Mouse (Mus musculus) MEL (cell line): Measurements from ENCODE around the gene Tas2r143. TPM values are rescaled to one million over a fixed set of nuclear protein-coding genes. Genes with fewer than 3 reads are reported as not detected.

ENCODE experiments used
- DNase-seq: peaks from one replicate; pipeline ENCODE4 v3.0.0; 2011; ENCODE audit warnings: low read depth, low spot score
- H3K27ac ChIP-seq: 2 replicates; pipeline ENCODE4 v1.5.1; 2012; ENCODE audit warnings: low read depth, mild to moderate bottlenecking, control low read depth, low read length, moderate library complexity; ENCODE audit not compliant: control insufficient read depth
- H3K27me3 ChIP-seq, 2 experiments: fragments of 150-350 bp in 1 of 2; sonication (generic) in 1 of 2; 2 replicates each; pipeline ENCODE4 v1.6.1; 2012; ENCODE audit warnings: low read length in 2 of 2, mild to moderate bottlenecking in 2 of 2, improper control_type of control experiment in 1 of 2, moderate library complexity in 1 of 2; ENCODE audit not compliant: insufficient read depth in 2 of 2, control insufficient read depth in 1 of 2
- H3K36me3 ChIP-seq, 2 experiments: 2 replicates each; pipeline ENCODE4 v1.6.1; 2012 to 2014; ENCODE audit warnings: low read length in 2 of 2, improper control_type of control experiment in 1 of 2, inconsistent platforms in 1 of 2, mild to moderate bottlenecking in 1 of 2; ENCODE audit not compliant: insufficient read depth in 2 of 2, control insufficient read depth in 1 of 2
- H3K4me1 ChIP-seq, 2 experiments: fragments of 150-350 bp in 1 of 2; sonication (generic) in 1 of 2; 2 replicates each; pipeline ENCODE4 v1.6.1; 2012; ENCODE audit warnings: low read length in 2 of 2, improper control_type of control experiment in 1 of 2, mild to moderate bottlenecking in 1 of 2; ENCODE audit not compliant: insufficient read depth in 2 of 2, control insufficient read depth in 1 of 2
- H3K4me3 ChIP-seq, 2 experiments: fragments of 150-350 bp in 1 of 2; sonication (generic) in 1 of 2; 2 replicates each; pipeline ENCODE4 v1.5.1; 2012; ENCODE audit warnings: low read depth in 2 of 2, low read length in 2 of 2, mild to moderate bottlenecking in 2 of 2, moderate library complexity in 2 of 2, control low read depth in 1 of 2, improper control_type of control experiment in 1 of 2; ENCODE audit not compliant: control insufficient read depth in 1 of 2, insufficient read depth in 1 of 2
- H3K79me2 ChIP-seq: 2 replicates; pipeline ENCODE4 v1.6.1; 2012; ENCODE audit warnings: mild to moderate bottlenecking, low read length, moderate library complexity; ENCODE audit not compliant: control insufficient read depth, poor library complexity, insufficient read depth
- H3K9ac ChIP-seq: 2 replicates; pipeline ENCODE4 v1.6.1; 2012; ENCODE audit warnings: low read depth, mild to moderate bottlenecking, control low read depth, low read length, moderate library complexity; ENCODE audit not compliant: control insufficient read depth, poor library complexity, severe bottlenecking
- H3K9me3 ChIP-seq: fragments of 150-350 bp; sonication (generic); replicated peaks from 2 replicates; pipeline ENCODE4 v1.6.1; 2012; ENCODE audit warnings: mild to moderate bottlenecking, low read length, improper control_type of control experiment, moderate library complexity; ENCODE audit not compliant: insufficient read depth
- BHLHE40 ChIP-seq: IDR thresholded peaks from 2 replicates; pipeline ENCODE4 v1.6.1; 2012; ENCODE audit warnings: low read depth, mild to moderate bottlenecking, inconsistent platforms, low read length, improper control_type of control experiment, borderline replicate concordance
- CHD1 ChIP-seq: IDR thresholded peaks from 2 replicates; pipeline ENCODE4 v1.6.1; 2012; ENCODE audit warnings: low read depth, mild to moderate bottlenecking, inconsistent platforms, low read length, improper control_type of control experiment
- CHD2 ChIP-seq: IDR thresholded peaks from 2 replicates; pipeline ENCODE4 v1.6.1; 2011; ENCODE audit warnings: low read length, improper control_type of control experiment
- CTCF ChIP-seq, 3 experiments: IDR thresholded peaks in 2 of 3; conservative IDR thresholded peaks in 1 of 3; 2 replicates each; pipeline ENCODE4 v1.5.1; 2011 to 2012; ENCODE audit warnings: low read length in 3 of 3, low read depth in 2 of 3, mild to moderate bottlenecking in 2 of 3, improper control_type of control experiment in 1 of 3, inconsistent platforms in 1 of 3, mixed read lengths in 1 of 3, moderate library complexity in 1 of 3; ENCODE audit not compliant: control insufficient read depth in 1 of 3, insufficient read depth in 1 of 3, poor library complexity in 1 of 3, severe bottlenecking in 1 of 3
- E2F4 ChIP-seq: IDR thresholded peaks from 2 replicates; pipeline ENCODE4 v1.6.1; 2011; ENCODE audit warnings: low read depth, low read length, improper control_type of control experiment, borderline replicate concordance
- ELF1 ChIP-seq: IDR thresholded peaks from 2 replicates; pipeline ENCODE4 v1.6.1; 2014; ENCODE audit warnings: low read depth, mild to moderate bottlenecking, inconsistent platforms, low read length, improper control_type of control experiment, moderate library complexity
- EP300 ChIP-seq, 2 experiments: IDR thresholded peaks; 2 replicates each; pipeline ENCODE4 v1.6.1; 2011; ENCODE audit warnings: improper control_type of control experiment in 2 of 2, low read length in 2 of 2, low read depth in 1 of 2, mild to moderate bottlenecking in 1 of 2
- ETS1 ChIP-seq: IDR thresholded peaks from 2 replicates; pipeline ENCODE4 v1.6.1; 2012; ENCODE audit warnings: low read depth, mild to moderate bottlenecking, inconsistent platforms, low read length, improper control_type of control experiment, moderate library complexity
- GABPA ChIP-seq: IDR thresholded peaks from 2 replicates; pipeline ENCODE4 v1.6.1; 2012; ENCODE audit warnings: low read depth, mild to moderate bottlenecking, inconsistent platforms, low read length, improper control_type of control experiment, moderate library complexity
- GATA1 ChIP-seq: IDR thresholded peaks from 2 replicates; pipeline ENCODE4 v1.6.1; 2011; ENCODE audit warnings: low read depth, low read length, improper control_type of control experiment
- HCFC1 ChIP-seq: IDR thresholded peaks from 2 replicates; pipeline ENCODE4 v1.6.1; 2012; ENCODE audit warnings: low read depth, mild to moderate bottlenecking, inconsistent platforms, low read length, improper control_type of control experiment, moderate library complexity
- JUND ChIP-seq: IDR thresholded peaks from 2 replicates; pipeline ENCODE4 v1.6.1; 2011; ENCODE audit warnings: low read depth, mild to moderate bottlenecking, improper control_type of control experiment, low read length
- KAT2A ChIP-seq: conservative IDR thresholded peaks from 2 replicates; pipeline ENCODE4 v1.6.1; 2012; ENCODE audit warnings: low read depth, low read length, improper control_type of control experiment, inconsistent platforms
- MAFK ChIP-seq: IDR thresholded peaks from 2 replicates; pipeline ENCODE4 v1.6.1; 2011; ENCODE audit warnings: low read depth, mild to moderate bottlenecking, low read length, improper control_type of control experiment, borderline replicate concordance
- MAX ChIP-seq: IDR thresholded peaks from 2 replicates; pipeline ENCODE4 v1.6.1; 2011; ENCODE audit warnings: low read length, improper control_type of control experiment
- MAZ ChIP-seq: IDR thresholded peaks from 2 replicates; pipeline ENCODE4 v1.6.1; 2012; ENCODE audit warnings: low read depth, mild to moderate bottlenecking, inconsistent platforms, low read length, improper control_type of control experiment
- MEF2A ChIP-seq: IDR thresholded peaks from 2 replicates; pipeline ENCODE4 v1.6.1; 2014; ENCODE audit warnings: low read depth, mild to moderate bottlenecking, inconsistent platforms, low read length, improper control_type of control experiment; ENCODE audit not compliant: poor library complexity, insufficient replicate concordance, severe bottlenecking; ENCODE audit errors: extremely low read depth
- MXI1 ChIP-seq: IDR thresholded peaks from 2 replicates; pipeline ENCODE4 v1.6.1; 2011; ENCODE audit warnings: mild to moderate bottlenecking, low read depth, low read length, improper control_type of control experiment
- MYB ChIP-seq: IDR thresholded peaks from 2 replicates; pipeline ENCODE4 v1.6.1; 2011; ENCODE audit warnings: mild to moderate bottlenecking, low read depth, low read length, improper control_type of control experiment
- MYC ChIP-seq: IDR thresholded peaks from 2 replicates; pipeline ENCODE4 v1.6.1; 2011; ENCODE audit warnings: low read depth, mild to moderate bottlenecking, low read length, improper control_type of control experiment, moderate library complexity
- NELFE ChIP-seq: IDR thresholded peaks from 2 replicates; pipeline ENCODE4 v1.6.1; 2011; ENCODE audit warnings: low read depth, low read length, improper control_type of control experiment
- NRF1 ChIP-seq: IDR thresholded peaks from 2 replicates; pipeline ENCODE4 v1.6.1; 2014; ENCODE audit warnings: low read depth, mild to moderate bottlenecking, inconsistent platforms, low read length, improper control_type of control experiment, moderate library complexity; ENCODE audit not compliant: poor library complexity, insufficient read depth, severe bottlenecking
- POLR2A ChIP-seq, 2 experiments: IDR thresholded peaks; 2 replicates each; pipeline ENCODE4 v1.6.1; 2011 to 2012; ENCODE audit warnings: low read length in 2 of 2, mild to moderate bottlenecking in 2 of 2, control low read depth in 1 of 2, improper control_type of control experiment in 1 of 2, low read depth in 1 of 2, moderate library complexity in 1 of 2; ENCODE audit not compliant: control insufficient read depth in 1 of 2, insufficient read depth in 1 of 2, poor library complexity in 1 of 2
- POLR2AphosphoS2 ChIP-seq: IDR thresholded peaks from 2 replicates; pipeline ENCODE4 v1.6.1; 2011; ENCODE audit warnings: low read length, improper control_type of control experiment
- POLR2AphosphoS5 ChIP-seq: IDR thresholded peaks from 2 replicates; pipeline ENCODE4 v1.6.1; 2012; ENCODE audit warnings: low read depth, borderline replicate concordance, mild to moderate bottlenecking, inconsistent platforms, low read length, moderate library complexity, mixed read lengths
- RAD21 ChIP-seq: IDR thresholded peaks from 2 replicates; pipeline ENCODE4 v1.6.1; 2011; ENCODE audit warnings: mild to moderate bottlenecking, low read depth, low read length, improper control_type of control experiment
- RCOR1 ChIP-seq: IDR thresholded peaks from 2 replicates; pipeline ENCODE4 v1.6.1; 2012; ENCODE audit warnings: low read depth, mild to moderate bottlenecking, inconsistent platforms, low read length, improper control_type of control experiment
- SIN3A ChIP-seq: IDR thresholded peaks from 2 replicates; pipeline ENCODE4 v1.6.1; 2012; ENCODE audit warnings: low read length, improper control_type of control experiment, inconsistent platforms
- SMC3 ChIP-seq: IDR thresholded peaks from 2 replicates; pipeline ENCODE4 v1.6.1; 2011; ENCODE audit warnings: low read depth, low read length, improper control_type of control experiment
- TAL1 ChIP-seq: IDR thresholded peaks from 2 replicates; pipeline ENCODE4 v1.6.1; 2012; ENCODE audit warnings: mild to moderate bottlenecking, inconsistent platforms, low read length, moderate library complexity, mixed read lengths
- TBP ChIP-seq: IDR thresholded peaks from 2 replicates; pipeline ENCODE4 v1.8.0; 2011; ENCODE audit warnings: low read depth, low read length, improper control_type of control experiment
- TCF12 ChIP-seq: IDR thresholded peaks from 2 replicates; pipeline ENCODE4 v1.6.1; 2014; ENCODE audit warnings: low read depth, mild to moderate bottlenecking, inconsistent platforms, low read length, improper control_type of control experiment, moderate library complexity
- UBTF ChIP-seq: IDR thresholded peaks from 2 replicates; pipeline ENCODE4 v1.6.1; 2012; ENCODE audit warnings: low read depth, mild to moderate bottlenecking, inconsistent platforms, low read length, improper control_type of control experiment, moderate library complexity, borderline replicate concordance; ENCODE audit not compliant: insufficient read depth
- USF2 ChIP-seq, 2 experiments: IDR thresholded peaks; 2 replicates each; pipeline ENCODE4 v1.6.1; 2011 to 2012; ENCODE audit warnings: improper control_type of control experiment in 2 of 2, low read length in 2 of 2, borderline replicate concordance in 1 of 2, inconsistent platforms in 1 of 2, low read depth in 1 of 2, mild to moderate bottlenecking in 1 of 2; ENCODE audit not compliant: insufficient read depth in 1 of 2
- ZC3H11A ChIP-seq: IDR thresholded peaks from 2 replicates; pipeline ENCODE4 v1.6.1; 2012; ENCODE audit warnings: low read depth, mild to moderate bottlenecking, inconsistent platforms, low read length, improper control_type of control experiment
- ZKSCAN1 ChIP-seq: IDR thresholded peaks from 2 replicates; pipeline ENCODE4 v1.6.1; 2012; ENCODE audit warnings: low read depth, mild to moderate bottlenecking, inconsistent platforms, low read length, improper control_type of control experiment, moderate library complexity
- ZMIZ1 ChIP-seq: IDR thresholded peaks from 2 replicates; pipeline ENCODE4 v1.6.1; 2012; ENCODE audit warnings: low read depth, mild to moderate bottlenecking, inconsistent platforms, low read length, improper control_type of control experiment, moderate library complexity
- ZNF384 ChIP-seq: IDR thresholded peaks from 2 replicates; pipeline ENCODE4 v1.6.1; 2012; ENCODE audit warnings: low read depth, mild to moderate bottlenecking, inconsistent platforms, low read length, improper control_type of control experiment
- polyA plus RNA-seq, 2 experiments: library from polyadenylated mRNA; stranded (reverse) in 1 of 2; unstranded in 1 of 2; fragments of >175 nt in 1 of 2; fragments of >200 nt in 1 of 2; gene quantifications; 2 replicates each; pipeline versions ENCODE4 v1.2.1 to v1.2.4; 2012; ENCODE audit warnings: low replicate concordance in 2 of 2, low read depth in 1 of 2; ENCODE audit not compliant: insufficient read length in 2 of 2, insufficient read depth in 1 of 2, missing spikeins in 1 of 2
- total RNA-seq: library from RNA; depleted of rRNA; stranded (reverse); fragments of 300-350 nt; gene quantifications from 2 replicates; pipeline ENCODE4 v1.2.3, GENCODE M21; 2012

Tas2r143 gene
- total and polyA plus RNA-seq, 3 experiments, result not detected

DNA sequence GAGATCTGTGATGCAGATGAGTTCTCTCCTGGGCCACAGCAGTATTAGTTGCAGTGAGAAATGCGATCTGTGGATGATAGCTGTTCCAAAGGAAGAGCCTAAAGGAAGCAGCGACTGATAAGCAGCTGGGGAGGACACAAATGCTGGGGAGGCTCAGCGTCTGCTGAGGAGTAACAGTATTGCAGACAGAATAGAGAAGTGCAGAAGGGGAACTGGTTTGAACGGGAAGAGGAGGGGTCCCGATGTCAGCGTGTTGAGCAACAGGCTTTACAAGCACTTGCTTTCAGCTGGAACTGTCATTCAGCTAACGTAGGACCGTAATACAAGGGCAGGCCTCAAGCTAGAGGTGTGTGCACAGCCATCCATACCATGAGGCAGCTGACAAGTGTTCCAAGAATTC, 46.9 kb upstream of the Tas2r143 start:
- H3K27ac ChIP-seq, result peak overlapping the region; percentile 80
- H3K9me3 ChIP-seq, result no peaks in the 10 kb centered on the region
- peak overlapping the region; percentile 10; the same call in 1 of the 2 replicates for H3K9ac ChIP-seq
- peaks cover 0 to 30% of the 10 kb centered on the region in 2 experiments; a peak in 2 of 4 replicates for H3K36me3 ChIP-seq
- H3K79me2 ChIP-seq, result peaks cover 3% of the 10 kb centered on the region
- H3K4me1 ChIP-seq, result peaks cover 11 to 48% of the 10 kb centered on the region in 2 experiments
- no peaks in the 10 kb centered on the region for H3K27me3 ChIP-seq
- peak; percentile 92 for DNase-seq
- peak overlapping the region in 1 of 2 experiments; percentile 3; a peak in 1 of 4 replicates for H3K4me3 ChIP-seq
- TF ChIP-seq ZNF384, result no peak
- TF ChIP-seq MXI1, result peak; percentile 37; the same call in 1 of the 2 replicates
- TF ChIP-seq MAZ, result no peak
- TF ChIP-seq NRF1, result no peak
- no peak for TF ChIP-seq USF2 (IDR thresholded peaks at IDR 0.05; ENCODE audit: borderline replicate concordance in 1 of 2, insufficient read depth in 1 of 2, low read depth in 1 of 2, low read length in 2 of 2)
- no peak for TF ChIP-seq POLR2AphosphoS2
- no peak for TF ChIP-seq GABPA
- TF ChIP-seq SMC3, result no peak
- no peak for TF ChIP-seq UBTF
- TF ChIP-seq TAL1, result peak; percentile 82
- peak; percentile 93 for TF ChIP-seq GATA1
- no peak for TF ChIP-seq MAFK
- no peak for TF ChIP-seq NELFE
- no peak for TF ChIP-seq POLR2A (IDR thresholded peaks at IDR 0.05; ENCODE audit: control insufficient read depth in 1 of 2, insufficient read depth in 1 of 2, low read depth in 1 of 2, low read length in 2 of 2, poor library complexity in 1 of 2)
- TF ChIP-seq KAT2A, result no peak
- TF ChIP-seq ZMIZ1, result no peak
- TF ChIP-seq EP300 (IDR thresholded peaks at IDR 0.05; ENCODE audit: low read depth in 1 of 2, low read length in 2 of 2), result peak; percentile 75 to 86
- no peak for TF ChIP-seq MYB
- TF ChIP-seq TBP, result 0 out of 2 replicates have a peak, but pooled peaks have one; percentile 12
- TF ChIP-seq ZKSCAN1, result no peak
- TF ChIP-seq CHD2, result no peak
- TF ChIP-seq ELF1, result no peak
- no peak for TF ChIP-seq RAD21
- TF ChIP-seq POLR2AphosphoS5, result no peak
- no peak for TF ChIP-seq HCFC1
- TF ChIP-seq ZC3H11A, result no peak
- TF ChIP-seq RCOR1, result peak; percentile 75; the same call in 1 of the 2 replicates
- no peak for TF ChIP-seq MEF2A
- no peak for TF ChIP-seq E2F4
- peak; percentile 87 for TF ChIP-seq ETS1
- no peak for TF ChIP-seq CHD1
- peak; percentile 35; the same call in 1 of the 2 replicates for TF ChIP-seq TCF12
- 0 out of 2 replicates have a peak, but pooled peaks have one; percentile 59 for TF ChIP-seq MYC
- TF ChIP-seq BHLHE40, result no peak
- TF ChIP-seq JUND, result no peak
- peak; percentile 75 for TF ChIP-seq SIN3A
- TF ChIP-seq MAX, result no peak
- no peak for TF ChIP-seq CTCF (IDR thresholded peaks at IDR 0.05 in 2 of 3, conservative IDR thresholded peaks at IDR 0.05 in 1 of 3; ENCODE audit: control insufficient read depth in 1 of 3, insufficient read depth in 1 of 3, low read depth in 2 of 3, low read length in 3 of 3, poor library complexity in 1 of 3, severe bottlenecking in 1 of 3)
